Mouse (Mus musculus) megakaryocyte, embryonic 14.5 days (primary cell): ENCODE data around the gene Tln2. TPM values are rescaled to one million over a fixed set of nuclear protein-coding genes. Genes with fewer than 3 reads are reported as not detected.

ENCODE experiments used
- H3K27me3 ChIP-seq: replicated peaks from 2 replicates; pipeline ENCODE3; 2012; ENCODE audit warnings: inconsistent platforms
- H3K36me3 ChIP-seq: replicated peaks from 2 replicates; pipeline ENCODE3; 2012; ENCODE audit warnings: low read length, inconsistent platforms, mixed read lengths
- H3K4me1 ChIP-seq: 2 replicates; pipeline ENCODE4 v1.6.1; 2012; ENCODE audit warnings: inconsistent platforms
- H3K4me3 ChIP-seq: replicated peaks from 2 replicates; pipeline ENCODE3; 2012; ENCODE audit warnings: moderate library complexity, mild to moderate bottlenecking, inconsistent platforms
- H3K9me3 ChIP-seq: 2 replicates; pipeline ENCODE4 v1.6.1; 2012; ENCODE audit warnings: inconsistent platforms
- FLI1 ChIP-seq: IDR thresholded peaks from 2 replicates; pipeline ENCODE4 v1.6.1; 2012; ENCODE audit warnings: low read length, inconsistent platforms, mixed read lengths
- GATA1 ChIP-seq: IDR thresholded peaks from 3 replicates; pipeline ENCODE4 v1.6.1; 2012; ENCODE audit warnings: mixed read lengths, low read length, inconsistent platforms, borderline replicate concordance
- polyA plus RNA-seq: library from polyadenylated mRNA; stranded (reverse); fragments of >175 nt; gene quantifications from 2 replicates; pipeline ENCODE4 v1.2.3, GENCODE M21; 2012; ENCODE audit warnings: low replicate concordance; ENCODE audit not compliant: insufficient read depth

Tln2 gene
- polyA plus RNA-seq, 1 experiment: 0.32 TPM

DNA sequence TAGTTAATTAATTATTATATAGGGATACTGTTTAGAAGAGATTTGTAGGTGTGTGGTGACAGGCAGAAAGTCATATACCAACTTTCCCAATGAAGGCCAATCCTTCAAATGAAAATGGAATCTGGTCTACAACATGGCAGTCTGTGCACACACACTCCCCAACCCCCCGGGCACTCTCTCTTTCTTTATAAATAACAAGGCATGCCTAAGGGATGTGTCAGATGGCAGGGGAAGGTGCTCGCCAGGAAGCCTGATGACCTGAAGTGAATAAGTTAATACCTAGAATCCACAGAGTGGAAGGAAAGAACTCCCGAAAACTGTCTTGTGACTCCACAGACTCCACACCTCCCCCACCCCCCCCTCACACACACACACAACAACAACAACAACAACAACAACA, 228.2 kb downstream of the Tln2 start:
- no peak overlapping the region for H3K4me3 ChIP-seq
- no peak for TF ChIP-seq GATA1
- no peak for TF ChIP-seq FLI1
- H3K4me1 ChIP-seq: no peaks in the 10 kb centered on the region
- no peaks in the 10 kb centered on the region for H3K36me3 ChIP-seq
- H3K9me3 ChIP-seq: peaks cover 5% of the 10 kb centered on the region; the same call in 1 of the 2 replicates
- peaks cover 4% of the 10 kb centered on the region for H3K27me3 ChIP-seq

- Histone ChIP-seq H3K36me3 (no peaks in the 10 kb centered on the region), H3K4me3 (no peak overlapping the region), H3K4me1 (peaks cover 8% of the 10 kb centered on the region), H3K27me3 (peaks cover 4% of the 10 kb centered on the region), H3K9me3 (no peaks in the 10 kb centered on the region)
- TF ChIP-seq GATA1 (no peak), FLI1 (no peak)
Measured at GRCm38 (mm10) chr9:67328451-67328850, 231.1 kb downstream of the Tln2 start.

GRCm38 (mm10) chr9:67321886-67322285, 237.6 kb downstream of the Tln2 start:
- H3K36me3 ChIP-seq: no peaks in the 10 kb centered on the region
- H3K4me3 ChIP-seq: no peak overlapping the region
- H3K4me1 ChIP-seq: peaks cover 8% of the 10 kb centered on the region
- TF ChIP-seq FLI1 (no peak), GATA1 (no peak)
- H3K9me3 ChIP-seq: no peaks in the 10 kb centered on the region
- peaks cover 3% of the 10 kb centered on the region for H3K27me3 ChIP-seq

DNA sequence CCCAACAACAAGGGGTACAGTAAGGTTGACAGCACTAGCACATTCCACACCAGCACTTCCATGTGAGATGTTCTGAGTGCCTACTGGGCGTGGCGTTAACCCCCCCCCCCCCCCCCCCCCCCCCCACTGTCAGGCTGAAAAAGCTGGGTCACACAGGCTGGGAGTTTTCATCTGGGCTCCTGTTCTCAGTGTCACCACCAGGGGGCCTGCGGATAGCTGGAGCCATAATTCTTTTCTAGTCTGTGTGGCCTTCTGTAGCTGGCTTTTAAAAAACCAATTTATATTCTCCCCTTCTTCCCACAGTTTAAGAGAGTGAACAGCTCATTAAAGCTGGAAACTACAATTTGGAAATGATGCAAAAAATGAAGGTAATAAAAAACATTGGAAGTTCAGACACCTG, 244.1 kb downstream of the Tln2 start:
- Histone ChIP-seq H3K36me3 (no peaks in the 10 kb centered on the region), H3K9me3 (no peaks in the 10 kb centered on the region), H3K27me3 (no peaks in the 10 kb centered on the region), H3K4me1 (no peaks in the 10 kb centered on the region), H3K4me3 (no peak overlapping the region)
- TF ChIP-seq GATA1 (no peak), FLI1 (no peak)

DNA sequence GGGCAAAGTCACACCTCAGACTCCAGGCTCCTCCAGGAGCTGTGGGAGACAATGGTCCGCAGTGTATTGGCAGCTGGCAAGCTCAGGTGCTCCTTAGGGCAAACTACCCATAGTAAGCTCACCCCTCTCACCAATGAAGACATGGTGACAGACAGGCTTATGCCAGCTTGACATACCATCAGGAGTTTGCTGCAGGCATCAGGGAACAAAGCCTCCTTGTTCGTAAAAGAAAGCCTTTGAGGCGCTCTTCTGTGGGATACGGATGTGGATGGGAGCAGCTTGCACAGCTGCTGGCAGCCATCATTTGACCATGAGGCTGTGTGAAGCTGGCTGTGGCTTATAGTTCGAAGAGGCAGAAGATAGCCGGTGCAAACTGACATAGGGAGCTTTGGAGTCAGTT, 254.5 kb downstream of the Tln2 start:
- Histone ChIP-seq H3K36me3 (no peaks in the 10 kb centered on the region), H3K4me1 (no peaks in the 10 kb centered on the region), H3K27me3 (peaks cover 2% of the 10 kb centered on the region), H3K4me3 (no peak overlapping the region), H3K9me3 (no peaks in the 10 kb centered on the region)
- no peak for TF ChIP-seq FLI1

DNA sequence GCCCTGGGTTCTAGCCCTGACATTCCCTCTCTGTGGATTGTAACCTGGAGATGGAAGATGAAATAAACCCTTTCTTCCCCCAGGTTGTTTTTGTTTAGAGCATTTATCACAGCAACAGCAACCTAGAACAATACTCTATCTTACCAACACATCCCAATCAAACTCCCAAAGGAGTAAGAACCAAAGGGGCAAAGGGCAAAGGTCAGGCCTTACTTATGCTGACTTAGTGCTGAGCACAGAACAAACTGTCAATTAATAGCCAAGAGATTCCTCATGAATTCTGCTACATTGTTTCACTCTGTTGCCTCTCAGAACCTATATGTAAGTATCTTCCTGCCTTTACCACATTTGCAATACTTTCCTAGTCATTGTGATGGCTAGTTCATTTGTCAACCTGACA, 255.5 kb downstream of the Tln2 start:
- Histone ChIP-seq H3K27me3 (peaks cover 2% of the 10 kb centered on the region), H3K4me1 (no peaks in the 10 kb centered on the region), H3K36me3 (no peaks in the 10 kb centered on the region), H3K9me3 (no peaks in the 10 kb centered on the region), H3K4me3 (no peak overlapping the region)
- TF ChIP-seq FLI1 (no peak), GATA1 (no peak)

GRCm38 (mm10) chr9:67303038-67303437, 256.5 kb downstream of the Tln2 start:
- Histone ChIP-seq H3K4me1 (no peaks in the 10 kb centered on the region), H3K27me3 (peaks cover 2% of the 10 kb centered on the region), H3K9me3 (no peaks in the 10 kb centered on the region), H3K36me3 (no peaks in the 10 kb centered on the region), H3K4me3 (no peak overlapping the region)
- TF ChIP-seq FLI1 (no peak), GATA1 (no peak)

DNA sequence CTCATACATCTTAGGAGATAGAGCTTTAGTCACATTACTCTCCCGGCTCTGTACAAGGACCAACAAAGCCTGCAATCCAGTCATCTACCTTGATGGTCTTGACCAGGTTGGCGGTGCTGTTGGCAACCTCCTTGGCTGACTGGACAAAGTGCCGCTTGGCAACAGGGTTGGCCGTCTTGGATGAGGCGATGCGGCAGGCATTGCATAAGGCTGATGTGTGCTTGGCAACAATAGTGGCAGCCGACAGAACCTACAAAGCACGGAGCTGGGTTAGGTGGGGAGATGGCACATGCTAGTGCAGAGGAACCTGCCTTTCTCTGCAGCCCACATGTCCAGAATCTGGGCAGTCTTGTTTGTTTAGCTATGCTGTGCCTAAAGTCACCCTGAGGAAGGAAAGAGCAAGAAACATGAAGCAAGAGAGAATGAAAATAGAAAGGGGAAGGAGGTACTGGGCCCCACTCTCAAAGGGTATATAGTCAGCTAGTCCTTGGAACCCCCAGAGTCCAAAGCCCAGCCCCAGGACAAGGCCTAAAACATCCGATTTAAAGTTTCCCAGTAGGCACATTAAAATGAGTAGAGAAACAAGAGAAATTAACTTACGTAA, 257.0 kb downstream of the Tln2 start:
- no peaks in the 10 kb centered on the region for H3K9me3 ChIP-seq
- H3K27me3 ChIP-seq: peaks cover 2% of the 10 kb centered on the region
- peak overlapping the region; percentile 30 for H3K4me3 ChIP-seq
- TF ChIP-seq FLI1 (no peak), GATA1 (no peak)
- H3K4me1 ChIP-seq: no peaks in the 10 kb centered on the region
- no peaks in the 10 kb centered on the region for H3K36me3 ChIP-seq

- H3K27me3 ChIP-seq: peaks cover 2% of the 10 kb centered on the region
- no peak overlapping the region for H3K4me3 ChIP-seq
- no peak for TF ChIP-seq GATA1
- H3K9me3 ChIP-seq: no peaks in the 10 kb centered on the region
- H3K36me3 ChIP-seq: no peaks in the 10 kb centered on the region
- no peaks in the 10 kb centered on the region for H3K4me1 ChIP-seq
Measured at GRCm38 (mm10) chr9:67301571-67301970, 257.9 kb downstream of the Tln2 start.

- TF ChIP-seq GATA1: no peak
- TF ChIP-seq FLI1: no peak
- peaks cover 2% of the 10 kb centered on the region for H3K27me3 ChIP-seq
- H3K4me1 ChIP-seq: no peaks in the 10 kb centered on the region
- H3K36me3 ChIP-seq: no peaks in the 10 kb centered on the region
- H3K4me3 ChIP-seq: no peak overlapping the region
- H3K9me3 ChIP-seq: no peaks in the 10 kb centered on the region
Measured at GRCm38 (mm10) chr9:67300769-67301168, 258.7 kb downstream of the Tln2 start.

DNA sequence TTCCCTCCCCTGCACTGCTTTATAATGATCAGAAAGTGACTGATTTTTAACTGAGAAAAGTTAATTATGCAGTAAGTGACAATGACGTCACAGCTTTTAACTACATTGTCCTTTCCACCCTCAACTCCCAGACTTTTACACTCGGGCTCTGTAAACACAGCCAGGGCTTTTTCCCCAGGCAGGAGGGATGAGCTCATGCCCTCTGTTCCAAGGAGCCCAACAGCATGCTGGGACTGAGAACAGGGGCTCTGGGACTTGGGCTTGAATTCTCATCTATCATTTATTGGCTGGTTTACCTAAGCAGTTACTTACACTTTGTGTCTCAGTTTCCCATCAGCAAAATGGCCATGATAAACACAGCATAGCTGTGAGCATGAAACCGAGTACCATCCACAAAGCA, 259.2 kb downstream of the Tln2 start:
- Histone ChIP-seq H3K27me3 (peaks cover 2% of the 10 kb centered on the region), H3K4me1 (no peaks in the 10 kb centered on the region), H3K4me3 (no peak overlapping the region), H3K9me3 (no peaks in the 10 kb centered on the region), H3K36me3 (no peaks in the 10 kb centered on the region)
- no peak for TF ChIP-seq GATA1
- TF ChIP-seq FLI1: no peak
